8 mouse cellular contexts compared by ENCODE assay signal in the genomic region with DNA sequence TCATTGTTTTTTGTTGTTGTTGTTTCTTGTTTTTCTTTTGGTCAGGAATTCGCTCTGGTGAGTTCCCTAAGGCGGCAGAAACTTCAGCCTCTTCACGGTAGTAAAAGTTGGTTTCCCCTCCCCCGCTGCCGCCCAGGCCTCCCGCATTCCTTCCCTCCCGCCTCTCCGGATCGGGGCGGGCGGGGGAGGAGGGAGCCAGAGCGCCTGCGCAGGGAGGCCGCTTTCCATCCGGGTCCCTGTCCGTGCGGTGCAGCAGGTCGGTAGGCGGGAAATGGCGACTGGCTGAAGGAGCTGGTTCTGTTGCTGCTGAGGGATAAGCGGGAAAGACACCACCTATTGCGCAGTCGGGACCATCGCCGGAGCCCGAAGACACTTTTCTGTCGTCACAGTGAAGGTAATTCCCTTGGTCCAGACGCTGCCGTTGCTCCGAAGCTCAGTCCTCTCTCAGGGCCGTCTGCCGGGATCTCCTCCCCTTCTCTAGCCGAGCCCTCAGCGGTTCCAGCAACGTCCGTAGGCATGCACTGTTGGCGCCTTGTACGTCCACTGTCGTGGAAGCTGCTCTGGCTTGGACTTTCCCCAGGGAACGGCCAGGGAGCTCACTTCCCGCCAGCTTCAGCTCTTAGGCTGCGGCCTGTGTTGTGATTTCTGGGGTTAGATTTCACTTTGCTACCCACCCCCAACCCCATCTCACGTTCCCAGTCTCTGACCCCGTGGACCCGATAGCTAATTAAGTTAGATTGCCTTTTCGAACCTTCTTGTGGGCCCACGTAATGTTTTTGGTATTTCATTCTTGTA. TPM values are rescaled to one million over a fixed set of nuclear protein-coding genes. Genes with fewer than 3 reads are reported as not detected.
A peak's percentile ranks its signal among the peaks of the same experiment; 100 is the strongest.
DNase-seq lines count a peak whose midpoint lies in the region; ATAC-seq and TF ChIP-seq lines count a peak whose summit lies in the region.

No protein-coding gene starts in this region.

- no peak for TF ChIP-seq RAD21 in CH12.LX (IDR thresholded peaks at IDR 0.05; ENCODE audit: low read depth, low read length)

- peak; percentile 90 for DNase-seq in CH12.LX (ENCODE audit: extremely low read depth)
- peak; percentile 87 for DNase-seq in c-Kit-positive CD71-positive TER-119-negative erythroid progenitor cells, embryonic 14.5 days (ENCODE audit: low read depth)
- peak; percentile 97 to 98 for DNase-seq in heart, postnatal 10 days
- DNase-seq in large intestine, adult 2 months (ENCODE audit: low read depth, low spot score), result peak; percentile 78
- peak; percentile 97 for DNase-seq in liver, postnatal 0 days
- peak; percentile 98 for DNase-seq in testis, postnatal 10 days (ENCODE audit: low spot score)

- peak; percentile 26; the same call in 1 of the 2 replicates for TF ChIP-seq EP300 in CH12.LX (IDR thresholded peaks at IDR 0.05; ENCODE audit: low read length)
- TF ChIP-seq EP300 in liver, postnatal 0 days (IDR thresholded peaks at IDR 0.05; ENCODE audit: low read depth), result peak; percentile 58

- ATAC-seq in forebrain, embryonic 12.5 days (ENCODE audit: low FRiP score), result peak; percentile 94
- ATAC-seq in liver, postnatal 0 days, result peak; percentile 95
- peak; percentile 95 for ATAC-seq in neural tube, embryonic 14.5 days (ENCODE audit: low read depth)

- peak overlapping the region; percentile 70 to 99 (median 86) for H3K4me3 ChIP-seq in CH12.LX (replicated peaks in 1 of 3; ENCODE audit: low read depth in 2 of 3, low read length in 2 of 3, poor library complexity in 1 of 3)
- peak overlapping the region; percentile 91 for H3K4me3 ChIP-seq in forebrain, embryonic 12.5 days (replicated peaks)
- peak overlapping the region; percentile 91 for H3K4me3 ChIP-seq in liver, postnatal 0 days (ENCODE audit: low read depth, low read length)
- H3K4me3 ChIP-seq in neural tube, embryonic 14.5 days (ENCODE audit: low read depth, low read length), result peak overlapping the region; percentile 77

- peaks cover 0 to 17% of the 10 kb centered on the region in 2 experiments for H3K36me3 ChIP-seq in CH12.LX (replicated peaks in 1 of 2; ENCODE audit: control insufficient read depth in 1 of 2, insufficient read depth in 1 of 2, low read length in 1 of 2)
- H3K36me3 ChIP-seq in forebrain, embryonic 12.5 days (replicated peaks), result peaks cover 3% of the 10 kb centered on the region
- peaks cover 6% of the 10 kb centered on the region; the same call in 1 of the 2 replicates for H3K36me3 ChIP-seq in liver, postnatal 0 days (replicated peaks; ENCODE audit: insufficient read depth, low read length)
- 0 out of 2 replicates have a peak, but pooled peaks cover 4% of the 10 kb centered on the region for H3K36me3 ChIP-seq in neural tube, embryonic 14.5 days (ENCODE audit: control insufficient read depth, insufficient read depth, low read length)

- intact Hi-C loops in heart, postnatal 10 days (cut with DNase I), result loop anchor here (5.0 kb wide), 1 partner anchor 89 kb away; the partner anchor contains the start of gene Casc4

- TF ChIP-seq POLR2A in CH12.LX (IDR thresholded peaks at IDR 0.05; ENCODE audit: low read depth, low read length), result peak; percentile 67

- peaks cover 2 to 22% of the 10 kb centered on the region in 2 experiments; a peak in 3 of 4 replicates for H3K4me1 ChIP-seq in CH12.LX (ENCODE audit: control insufficient read depth in 1 of 2, insufficient read depth in 2 of 2)
- H3K4me1 ChIP-seq in forebrain, embryonic 12.5 days, result peaks cover 26% of the 10 kb centered on the region
- peaks cover 13% of the 10 kb centered on the region for H3K4me1 ChIP-seq in liver, postnatal 0 days (ENCODE audit: insufficient read depth)
- peaks cover 15% of the 10 kb centered on the region for H3K4me1 ChIP-seq in neural tube, embryonic 14.5 days (ENCODE audit: control insufficient read depth, insufficient read depth, low read length)

- in situ Hi-C loops in CH12.LX (cut with MboI; ENCODE audit: low pct_ligation_motif_present, low pct_unique_long_range_greater_than_20kb, low sequenced_read_pairs), result no loop called here

- H3K79me2 ChIP-seq in CH12.LX (replicated peaks; ENCODE audit: control insufficient read depth, extremely low read depth, insufficient read depth, poor library complexity, severe bottlenecking), result peaks cover 41% of the 10 kb centered on the region

- peak overlapping the region; percentile 59 for H3K27ac ChIP-seq in CH12.LX (ENCODE audit: insufficient read depth, low read depth)
- H3K27ac ChIP-seq in forebrain, embryonic 12.5 days, result peak overlapping the region; percentile 94
- H3K27ac ChIP-seq in liver, postnatal 0 days (ENCODE audit: low read depth), result peak overlapping the region; percentile 96
- H3K27ac ChIP-seq in neural tube, embryonic 14.5 days (ENCODE audit: low read depth, low read length), result peak overlapping the region; percentile 89

- H3K4me2 ChIP-seq in CH12.LX (ENCODE audit: insufficient read depth, low read depth, poor library complexity, severe bottlenecking), result peak overlapping the region; percentile 37; the same call in 1 of the 2 replicates
- H3K4me2 ChIP-seq in forebrain, embryonic 12.5 days, result peak overlapping the region; percentile 78
- H3K4me2 ChIP-seq in liver, postnatal 0 days (ENCODE audit: low read depth, low read length), result peak overlapping the region; percentile 91
- H3K4me2 ChIP-seq in neural tube, embryonic 14.5 days (ENCODE audit: low read depth, low read length), result peak overlapping the region; percentile 57

- H3K9ac ChIP-seq in CH12.LX (ENCODE audit: insufficient read depth, low read depth), result peak overlapping the region; percentile 81
- peak overlapping the region; percentile 92 for H3K9ac ChIP-seq in forebrain, embryonic 12.5 days
- H3K9ac ChIP-seq in liver, postnatal 0 days (replicated peaks), result peak overlapping the region; percentile 96
- H3K9ac ChIP-seq in neural tube, embryonic 14.5 days (replicated peaks; ENCODE audit: low read depth, low read length), result peak overlapping the region; percentile 88

- no peaks in the 10 kb centered on the region for H3K9me3 ChIP-seq in CH12.LX (replicated peaks; ENCODE audit: low read length)
- H3K9me3 ChIP-seq in forebrain, embryonic 12.5 days, result no peaks in the 10 kb centered on the region
- no peaks in the 10 kb centered on the region for H3K9me3 ChIP-seq in liver, postnatal 0 days (ENCODE audit: low read length)
- no peaks in the 10 kb centered on the region for H3K9me3 ChIP-seq in neural tube, embryonic 14.5 days (ENCODE audit: control insufficient read depth, low read length)

- no peaks in the 10 kb centered on the region for H3K27me3 ChIP-seq in CH12.LX (replicated peaks)
- no peaks in the 10 kb centered on the region for H3K27me3 ChIP-seq in forebrain, embryonic 12.5 days
- H3K27me3 ChIP-seq in liver, postnatal 0 days (ENCODE audit: insufficient read depth, low read length), result no peaks in the 10 kb centered on the region
- H3K27me3 ChIP-seq in neural tube, embryonic 14.5 days (ENCODE audit: control insufficient read depth, insufficient read depth, low read length), result no peaks in the 10 kb centered on the region

- under 1% methylated on average over 45 of the region's 47 CpGs for WGBS in forebrain, embryonic 12.5 days
- under 1% methylated on average over 47 of the region's 47 CpGs for WGBS in large intestine, adult 2 months
- 1% methylated on average over 44 of the region's 47 CpGs for WGBS in liver, postnatal 0 days (ENCODE audit: insufficient replicate concordance)
- WGBS in neural tube, embryonic 14.5 days, result under 1% methylated on average over 47 of the region's 47 CpGs

- dilution Hi-C loops in CH12.LX (cut with MboI; ENCODE audit: extremely low pct_ligation_motif_present, extremely low pct_unique_long_range_greater_than_20kb, low sequenced_read_pairs), result no loop called here

- TF ChIP-seq CTCF in CH12.LX (conservative IDR thresholded peaks at IDR 0.05 in 1 of 2, IDR thresholded peaks at IDR 0.05 in 1 of 2; ENCODE audit: low read depth in 2 of 2, low read length in 2 of 2), result no peak
- TF ChIP-seq CTCF in liver, postnatal 0 days (IDR thresholded peaks at IDR 0.05; ENCODE audit: low read depth), result no peak

TF ChIP-seq in CH12.LX, 34 proteins besides CTCF, POLR2A, EP300 and RAD21 (continues in another document):
- TF ChIP-seq ETS1 (conservative IDR thresholded peaks at IDR 0.05; ENCODE audit: low read depth, low read length), result no peak
- no peak for TF ChIP-seq MAFK (IDR thresholded peaks at IDR 0.05; ENCODE audit: insufficient replicate concordance, low read length)
- TF ChIP-seq POLR2AphosphoS2 (IDR thresholded peaks at IDR 0.05; ENCODE audit: low read depth, low read length), result peak; percentile 92; the same call in 1 of the 2 replicates
- TF ChIP-seq MAX (IDR thresholded peaks at IDR 0.05; ENCODE audit: low read length), result peak; percentile 66; the same call in 1 of the 2 replicates
- peak; percentile 91 for TF ChIP-seq CHD2 (IDR thresholded peaks at IDR 0.05; ENCODE audit: low read length)
- peak; percentile 86 for TF ChIP-seq TCF12 (IDR thresholded peaks at IDR 0.05; ENCODE audit: low read depth, low read length)
- TF ChIP-seq MYC (IDR thresholded peaks at IDR 0.05; ENCODE audit: low read depth, low read length), result 0 out of 2 replicates have a peak, but pooled peaks have one; percentile 13
- no peak; the same call in 1 of the 2 replicates for TF ChIP-seq MXI1 (IDR thresholded peaks at IDR 0.05; ENCODE audit: low read depth, low read length)
- peak; percentile 62; the same call in 1 of the 2 replicates for TF ChIP-seq IRF4 (IDR thresholded peaks at IDR 0.05; ENCODE audit: low read depth, low read length)
- TF ChIP-seq ELF1 (IDR thresholded peaks at IDR 0.05; ENCODE audit: low read depth, low read length), result no peak; the same call in 1 of the 2 replicates
- TF ChIP-seq HCFC1 (IDR thresholded peaks at IDR 0.05; ENCODE audit: low read depth, low read length), result peak; percentile 72

RNA-seq across cellular contexts. Expression of gene Mageb3, which starts 0.5 kb away (rescaled TPM):
- total RNA-seq in CH12.LX (2012; rRNA removed) (0.04 TPM in 1 of 2 replicates, not detected in the other), CH12.LX (2014; rRNA removed) (not detected in 2 replicates)
- not detected in 2 replicates for polyA plus RNA-seq in CH12.LX (2012; ENCODE audit: insufficient read length, low read depth)
- polyA plus RNA-seq in forebrain, embryonic 12.5 days (2016; fragmentation: Nextera tagmentation; extraction: Ambion mirVana), result 0.54 and 0.56 TPM in 2 replicates
- total RNA-seq in heart, postnatal 10 days (2021), result not detected
- not detected in 2 replicates for polyA plus RNA-seq in large intestine, adult 2 months (2012; rRNA removed)
- polyA plus RNA-seq in liver, postnatal 0 days (2015; fragmentation: Nextera tagmentation; extraction: Ambion mirVana), result 0.06 TPM in 1 of 2 replicates, not detected in the other
- polyA plus RNA-seq in neural tube, embryonic 14.5 days (2014; fragmentation: Nextera tagmentation; extraction: Ambion mirVana), result 0.26 and 0.36 TPM in 2 replicates

RNA-seq across cellular contexts. Expression of gene Ctdspl2, which starts 0.6 kb away (rescaled TPM):
- total RNA-seq in CH12.LX (2012; rRNA removed) (28.5 and 30.8 TPM in 2 replicates), CH12.LX (2014; rRNA removed) (55.8 and 57.1 TPM in 2 replicates)
- polyA plus RNA-seq in CH12.LX (2012; ENCODE audit: insufficient read length, low read depth), result 23.2 and 24.0 TPM in 2 replicates
- polyA plus RNA-seq in forebrain, embryonic 12.5 days (2016; fragmentation: Nextera tagmentation; extraction: Ambion mirVana), result 73.0 and 78.9 TPM in 2 replicates
- total RNA-seq in heart, postnatal 10 days (2021), result 10 to 100 TPM; 27.7 to 28.2 TPM
- polyA plus RNA-seq in large intestine, adult 2 months (2012; rRNA removed), result 3.1 and 4.8 TPM in 2 replicates
- polyA plus RNA-seq in liver, postnatal 0 days (2015; fragmentation: Nextera tagmentation; extraction: Ambion mirVana), result 10.8 and 12.1 TPM in 2 replicates
- 37.7 and 42.0 TPM in 2 replicates for polyA plus RNA-seq in neural tube, embryonic 14.5 days (2014; fragmentation: Nextera tagmentation; extraction: Ambion mirVana)

Comparison
In these comparisons a context has a peak if more than half of its experiments do, and no peak if none do; other contexts are left out.
1. Peak in every context shown above with its lines: DNase-seq, ATAC-seq, H3K4me3 ChIP-seq and H3K27ac ChIP-seq.
2. H3K4me2 ChIP-seq: peak in every context shown above with its lines; median percentile 91 in liver, postnatal 0 days; 78 in forebrain, embryonic 12.5 days; 57 in neural tube, embryonic 14.5 days; 37 in CH12.LX.